Mouse (Mus musculus) heart, adult 2 months (tissue): ENCODE measurements around the gene Dok5. TPM values are rescaled to one million over a fixed set of nuclear protein-coding genes. Genes with fewer than 3 reads are reported as not detected.

Experiments
- DNase-seq, 2 experiments: peaks; one replicate each; pipeline ENCODE4 v3.0.0; 2021
- H3K27ac ChIP-seq: fragments of 200-600 bp; 2 replicates; pipeline ENCODE4 v1.8.1; 2022
- H3K27me3 ChIP-seq: fragments of 200-500 bp; 2 replicates; pipeline ENCODE4 v1.6.1; 2012; ENCODE audit warnings: mild to moderate bottlenecking, low read length, inconsistent platforms, mixed read lengths; ENCODE audit not compliant: control insufficient read depth, insufficient read depth
- H3K36me3 ChIP-seq: fragments of 200-500 bp; 2 replicates; pipeline ENCODE4 v1.6.1; 2012; ENCODE audit warnings: low read length, inconsistent platforms; ENCODE audit not compliant: control insufficient read depth, insufficient read depth
- H3K4me1 ChIP-seq: fragments of 200-500 bp; 2 replicates; pipeline ENCODE4 v1.6.1; 2011; ENCODE audit warnings: low read length; ENCODE audit not compliant: control insufficient read depth, insufficient read depth
- H3K4me3 ChIP-seq: fragments of 200-600 bp; 2 replicates; pipeline ENCODE4 v1.8.1; 2022
- H3K79me2 ChIP-seq: fragments of 200-500 bp; replicated peaks from 2 replicates; pipeline ENCODE4 v1.6.1; 2012; ENCODE audit warnings: mild to moderate bottlenecking, inconsistent platforms, low read length, moderate library complexity, mixed read lengths; ENCODE audit not compliant: control insufficient read depth, insufficient read depth
- H3K9ac ChIP-seq: fragments of 200-500 bp; 2 replicates; pipeline ENCODE4 v1.6.1; 2012; ENCODE audit warnings: low read depth, mild to moderate bottlenecking, control low read depth, inconsistent platforms, low read length, mixed read lengths
- CTCF ChIP-seq: fragments of 200-600 bp; IDR thresholded peaks from 2 replicates; pipeline ENCODE4 v1.8.1; 2022; ENCODE audit warnings: antibody characterized with exemption, mild to moderate bottlenecking, moderate library complexity
- EP300 ChIP-seq: fragments of 200-500 bp; IDR thresholded peaks from 2 replicates; pipeline ENCODE4 v1.6.1; 2011; ENCODE audit warnings: low read depth, low read length, control low read depth; ENCODE audit not compliant: insufficient read depth
- POLR2A ChIP-seq: fragments of 200-500 bp; IDR thresholded peaks from 2 replicates; pipeline ENCODE4 v1.6.1; 2011; ENCODE audit warnings: mild to moderate bottlenecking, low read depth, low read length, control low read depth; ENCODE audit not compliant: insufficient read depth
- WGBS: fragments of 180-500 bp; shearing (Covaris S2); methylation state at CpG from one replicate; pipeline ENCODE4 v1.1.7; 2018; 5-methylcytosine and 5-hydroxymethylcytosine counted together
- intact Hi-C: fragments of 180-260 bp; cut with DNase I; formaldehyde crosslinking; loops from one replicate; pipeline ENCODE4 v1.15.1; 2025
- polyA plus RNA-seq: library from polyadenylated mRNA; depleted of rRNA; stranded (reverse); fragments of >200 nt; gene quantifications from 2 replicates; pipeline ENCODE4 v1.2.3, GENCODE M21; 2012
- total RNA-seq, 2 experiments: library from RNA; stranded (reverse); gene quantifications; 2 replicates each; pipeline ENCODE4 v1.2.3; 2021

The Dok5 gene
- total and polyA plus RNA-seq, 3 experiments: 0.41 to 1.4 TPM; not detected in 1

GRCm38 (mm10) chr2:170739713-170740365 lies 8.2 kb downstream of the Dok5 start:
- TF ChIP-seq EP300 (no peak), CTCF (no peak), POLR2A (no peak)
- intact Hi-C loops: no loop called here
- no peaks in the 10 kb centered on the region for H3K36me3 ChIP-seq
- DNase-seq: no peak
- H3K4me3 ChIP-seq: no peak overlapping the region
- 34% methylated on average over 8 of the region's 8 CpGs for WGBS
- H3K4me1 ChIP-seq: no peaks in the 10 kb centered on the region
- no peak overlapping the region for H3K27ac ChIP-seq
- H3K79me2 ChIP-seq: no peaks in the 10 kb centered on the region
- no peaks in the 10 kb centered on the region for H3K27me3 ChIP-seq
- no peak overlapping the region for H3K9ac ChIP-seq

GRCm38 (mm10) chr2:170743521-170743920 lies 11.9 kb downstream of the Dok5 start:
- H3K79me2 ChIP-seq: no peaks in the 10 kb centered on the region
- TF ChIP-seq CTCF (no peak), POLR2A (no peak), EP300 (no peak)
- no peaks in the 10 kb centered on the region for H3K27me3 ChIP-seq
- 64% methylated on average over 2 of the region's 2 CpGs for WGBS
- intact Hi-C loops: no loop called here
- H3K36me3 ChIP-seq: no peaks in the 10 kb centered on the region
- H3K4me3 ChIP-seq: no peak overlapping the region
- H3K9ac ChIP-seq: no peak overlapping the region
- no peak overlapping the region for H3K27ac ChIP-seq
- H3K4me1 ChIP-seq: no peaks in the 10 kb centered on the region
- no peak for DNase-seq

- H3K27me3 ChIP-seq: peaks cover 2% of the 10 kb centered on the region; the same call in 1 of the 2 replicates
- intact Hi-C loops: no loop called here
- DNase-seq: no peak
- WGBS: 78% methylated on average over 3 of the region's 3 CpGs
- no peak overlapping the region for H3K9ac ChIP-seq
- no peak overlapping the region for H3K4me3 ChIP-seq
- H3K4me1 ChIP-seq: no peaks in the 10 kb centered on the region
- TF ChIP-seq EP300: no peak
- no peak for TF ChIP-seq CTCF
- no peak for TF ChIP-seq POLR2A
- H3K79me2 ChIP-seq: no peaks in the 10 kb centered on the region
- no peak overlapping the region for H3K27ac ChIP-seq
- no peaks in the 10 kb centered on the region for H3K36me3 ChIP-seq
These were observed 17.3 kb downstream of the Dok5 start for GRCm38 (mm10) chr2:170748901-170749300.

- Histone ChIP-seq H3K4me3 (no peak overlapping the region), H3K4me1 (peaks cover 1% of the 10 kb centered on the region; the same call in 1 of the 2 replicates), H3K9ac (no peak overlapping the region), H3K36me3 (no peaks in the 10 kb centered on the region), H3K79me2 (no peaks in the 10 kb centered on the region), H3K27me3 (peaks cover 2% of the 10 kb centered on the region; the same call in 1 of the 2 replicates), H3K27ac (no peak overlapping the region)
- DNase-seq: no peak
- intact Hi-C loops: no loop called here
- TF ChIP-seq CTCF: no peak
- TF ChIP-seq EP300: no peak
- WGBS: 18% methylated on average over 10 of the region's 10 CpGs
These were observed 20.7 kb downstream of the Dok5 start for GRCm38 (mm10) chr2:170752191-170752850.

- H3K27me3 ChIP-seq: peaks cover 2% of the 10 kb centered on the region; the same call in 1 of the 2 replicates
- no peak overlapping the region for H3K4me3 ChIP-seq
- no peaks in the 10 kb centered on the region for H3K36me3 ChIP-seq
- WGBS: 66% methylated on average over 2 of the region's 2 CpGs
- peaks cover 1% of the 10 kb centered on the region; the same call in 1 of the 2 replicates for H3K4me1 ChIP-seq
- no peak overlapping the region for H3K27ac ChIP-seq
- TF ChIP-seq CTCF: no peak
- no peak for TF ChIP-seq POLR2A
- TF ChIP-seq EP300: no peak
- H3K9ac ChIP-seq: no peak overlapping the region
- H3K79me2 ChIP-seq: no peaks in the 10 kb centered on the region
- intact Hi-C loops: no loop called here
- DNase-seq: no peak
These were observed 24.2 kb downstream of the Dok5 start for GRCm38 (mm10) chr2:170755817-170756216.

- intact Hi-C loops: no loop called here
- Histone ChIP-seq H3K27me3 (no peaks in the 10 kb centered on the region), H3K9ac (no peak overlapping the region), H3K36me3 (no peaks in the 10 kb centered on the region), H3K27ac (no peak overlapping the region), H3K4me1 (peaks cover 1% of the 10 kb centered on the region; the same call in 1 of the 2 replicates), H3K79me2 (no peaks in the 10 kb centered on the region), H3K4me3 (no peak overlapping the region)
- TF ChIP-seq CTCF (no peak), POLR2A (no peak), EP300 (no peak)
- DNase-seq: no peak
- 78% methylated on average over 7 of the region's 7 CpGs for WGBS
These were observed 25.1 kb downstream of the Dok5 start for GRCm38 (mm10) chr2:170756667-170757066.
